Mouse (Mus musculus) layer of hippocampus, postnatal 10 days (tissue): ENCODE data around the gene Ppp1r1a. TPM values are rescaled to one million over a fixed set of nuclear protein-coding genes. Genes with fewer than 3 reads are reported as not detected.

Experiments
- total RNA-seq, 2 experiments: library from RNA; stranded (reverse); gene quantifications; 2 replicates each; pipeline ENCODE4 v1.2.3; 2021

Gene Ppp1r1a
- total RNA-seq, 2 experiments from 2014 or later, result 147 to 157 TPM

Other genes starting within 250 kb of the Ppp1r1a start
- 1 to 10 TPM in 1 of 2 experiments, under 1 TPM in 1; 0.89 to 1.0 TPM for gene Gpr84, start 227.4 kb downstream of the Ppp1r1a start, total RNA-seq
- 10 to 100 TPM; 36.5 to 45.0 TPM for gene Zfp385a, start 197.9 kb downstream of the Ppp1r1a start, total RNA-seq
- 1 to 10 TPM; 6.7 to 7.5 TPM for gene Itga5, start 171.2 kb downstream of the Ppp1r1a start, total RNA-seq
- not detected for gene Gtsf1, start 107.5 kb downstream of the Ppp1r1a start, total RNA-seq
- gene Gtsf2, start 89.5 kb downstream of the Ppp1r1a start, total RNA-seq, result not detected
- gene Nckap1l, start 84.2 kb downstream of the Ppp1r1a start, total RNA-seq, result 1 to 10 TPM; 8.7 TPM
- gene Pde1b, start 35.0 kb downstream of the Ppp1r1a start, total RNA-seq, result 10 to 100 TPM; 48.2 to 53.9 TPM
- 1 to 10 TPM; 1.1 to 1.6 TPM for gene Glycam1, start 27.1 kb upstream of the Ppp1r1a start, total RNA-seq
- not detected for gene Mucl1, start 217.5 kb upstream of the Ppp1r1a start, total RNA-seq